Mouse (Mus musculus): ENCODE data around the gene 1110008L16Rik. TPM values are rescaled to one million over a fixed set of nuclear protein-coding genes. Genes with fewer than 3 reads are reported as not detected.

Gene 1110008L16Rik
- polyA plus RNA-seq, 1 experiment from 2014 or later, result 14.2 TPM

DNA sequence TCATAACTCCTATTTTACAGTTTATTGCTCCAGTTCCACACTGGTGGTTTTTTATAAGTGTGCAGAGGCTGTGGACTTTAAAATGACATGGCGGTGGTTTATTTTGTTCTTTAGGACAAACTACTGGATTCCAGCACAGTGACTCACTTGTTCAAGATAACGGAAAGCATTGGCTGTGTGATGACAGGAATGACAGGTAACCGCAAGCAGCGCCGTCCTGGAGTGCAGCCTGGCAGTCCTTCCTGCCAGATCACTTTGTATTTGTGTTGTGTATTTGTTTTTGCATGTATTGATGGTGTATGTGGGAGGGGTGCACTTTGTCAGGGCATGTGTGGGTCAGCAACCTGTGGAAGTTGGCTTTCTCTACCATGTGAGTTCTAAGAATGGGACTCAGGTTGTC lies 108.5 kb downstream of the 1110008L16Rik start:
- DNase-seq (ENCODE audit: low spot score), result no peak
- peaks cover 5% of the 10 kb centered on the region; the same call in 1 of the 2 replicates for H3K4me1 ChIP-seq
- no peak overlapping the region for H3K4me3 ChIP-seq
- H3K27ac ChIP-seq, result no peak overlapping the region
- no peaks in the 10 kb centered on the region for H3K27me3 ChIP-seq (ENCODE audit: insufficient read depth, poor library complexity, severe bottlenecking)
- H3K36me3 ChIP-seq, result peaks cover 65% of the 10 kb centered on the region
- 39% methylated on average over 5 of the region's 5 CpGs for whole genome bisulfite sequencing
- no peaks in the 10 kb centered on the region for H3K9me3 ChIP-seq

DNA sequence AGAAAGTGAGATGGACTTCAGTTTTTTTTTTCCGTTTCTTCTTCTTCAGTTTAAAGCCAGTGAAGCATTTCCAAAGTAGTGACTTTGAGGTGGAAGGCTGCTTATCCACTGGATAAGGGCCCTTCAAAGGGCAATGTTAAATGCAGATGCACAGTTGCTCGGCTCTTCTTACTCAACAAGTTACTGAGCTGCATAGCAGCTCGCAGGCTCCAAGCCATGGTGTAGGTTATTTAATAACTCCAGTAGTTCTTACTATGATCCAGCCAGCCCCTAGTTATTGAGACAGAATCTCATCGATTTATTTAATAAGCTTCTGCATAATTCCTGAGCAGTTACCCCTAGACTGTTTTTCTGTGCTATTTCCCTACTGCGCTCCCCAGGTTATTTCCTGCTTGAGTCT lies 115.9 kb downstream of the 1110008L16Rik start:
- no peaks in the 10 kb centered on the region for H3K9me3 ChIP-seq
- H3K27me3 ChIP-seq (ENCODE audit: insufficient read depth, poor library complexity, severe bottlenecking), result no peaks in the 10 kb centered on the region
- H3K4me1 ChIP-seq, result no peaks in the 10 kb centered on the region
- no peak overlapping the region for H3K27ac ChIP-seq
- no peak for DNase-seq (ENCODE audit: low spot score)
- peaks cover 93% of the 10 kb centered on the region for H3K36me3 ChIP-seq
- H3K4me3 ChIP-seq, result no peak overlapping the region
- WGBS, result 90% methylated on average over 5 of the region's 5 CpGs

DNA sequence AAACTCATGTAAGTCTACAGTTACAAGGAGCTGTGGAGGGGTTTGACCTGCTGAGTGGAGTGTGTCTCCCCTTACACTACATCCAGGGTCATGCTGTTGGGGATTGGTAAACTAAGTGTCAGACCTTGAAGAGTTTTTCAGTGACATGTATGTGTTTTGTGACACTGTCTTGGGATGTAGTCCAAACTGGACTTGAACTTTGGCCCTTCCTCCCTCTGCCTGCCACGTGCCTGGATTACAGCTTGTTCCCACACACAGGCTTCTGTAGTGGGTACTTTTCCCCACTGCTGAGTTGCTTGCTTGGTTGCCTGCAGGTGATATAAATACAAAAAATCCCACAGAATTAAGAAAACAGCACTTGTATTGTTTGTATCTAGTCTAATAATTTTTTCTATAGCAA lies 116.4 kb downstream of the 1110008L16Rik start:
- Histone ChIP-seq H3K4me1 (no peaks in the 10 kb centered on the region), H3K9me3 (no peaks in the 10 kb centered on the region), H3K27me3 (ENCODE audit: insufficient read depth, poor library complexity, severe bottlenecking) (no peaks in the 10 kb centered on the region), H3K27ac (no peak overlapping the region), H3K4me3 (no peak overlapping the region), H3K36me3 (peaks cover 93% of the 10 kb centered on the region)
- no peak for DNase-seq (ENCODE audit: low spot score)
- 90% methylated on average over 1 of the region's 1 CpGs for WGBS

DNA sequence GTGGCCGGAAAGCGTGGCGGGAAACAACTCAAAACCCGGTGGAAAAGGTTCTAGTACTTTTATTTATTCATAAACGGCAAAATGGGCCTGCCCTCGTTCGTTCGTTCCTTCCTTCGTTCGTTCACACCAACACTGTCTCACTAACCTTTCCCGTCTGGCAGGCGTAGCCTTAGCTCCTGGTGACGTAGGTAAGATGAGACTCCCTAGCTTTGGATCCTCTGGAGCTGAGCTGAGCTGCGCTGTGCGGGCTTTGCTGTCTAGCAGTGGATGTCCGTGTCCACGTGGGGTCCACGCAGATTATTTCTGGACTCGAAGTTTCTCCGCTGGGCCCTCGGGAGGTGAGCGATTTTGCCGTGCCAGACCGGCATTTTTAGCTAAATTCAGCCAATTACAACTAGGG lies 120.8 kb downstream of the 1110008L16Rik start:
- Histone ChIP-seq H3K36me3 (peaks cover 54% of the 10 kb centered on the region), H3K4me3 (no peak overlapping the region), H3K4me1 (0 out of 2 replicates have a peak, but pooled peaks cover 5% of the 10 kb centered on the region), H3K9me3 (no peaks in the 10 kb centered on the region), H3K27me3 (ENCODE audit: insufficient read depth, poor library complexity, severe bottlenecking) (no peaks in the 10 kb centered on the region), H3K27ac (no peak overlapping the region)
- DNase-seq (ENCODE audit: low spot score), result no peak
- WGBS, result 88% methylated on average over 24 of the region's 24 CpGs

DNA sequence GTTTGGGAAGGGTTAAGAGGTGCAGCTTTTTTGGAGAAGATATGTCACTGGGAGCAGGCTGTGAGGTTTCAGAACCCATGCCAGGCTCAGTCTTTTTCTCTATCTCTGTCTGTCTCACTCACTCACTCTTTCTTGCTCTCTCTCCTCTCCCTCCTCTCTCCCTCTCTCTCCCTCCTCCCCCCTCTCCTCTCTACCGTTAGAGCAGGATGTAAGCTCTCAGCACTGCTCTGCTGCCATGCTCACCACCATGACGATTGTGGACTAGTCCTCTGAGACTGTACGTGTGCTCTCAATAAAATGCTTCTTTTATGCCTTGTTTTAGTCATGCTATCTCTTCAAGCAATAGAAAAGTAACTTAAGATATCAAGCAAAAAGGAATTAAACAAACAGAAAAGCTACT lies 122.7 kb downstream of the 1110008L16Rik start:
- H3K4me3 ChIP-seq, result no peak overlapping the region
- H3K9me3 ChIP-seq, result no peaks in the 10 kb centered on the region
- no peak overlapping the region for H3K27ac ChIP-seq
- H3K36me3 ChIP-seq, result peaks cover 35% of the 10 kb centered on the region
- 36% methylated on average over 3 of the region's 3 CpGs for WGBS
- H3K4me1 ChIP-seq, result 0 out of 2 replicates have a peak, but pooled peaks cover 5% of the 10 kb centered on the region
- H3K27me3 ChIP-seq (ENCODE audit: insufficient read depth, poor library complexity, severe bottlenecking), result no peaks in the 10 kb centered on the region
- no peak for DNase-seq (ENCODE audit: low spot score)

DNA sequence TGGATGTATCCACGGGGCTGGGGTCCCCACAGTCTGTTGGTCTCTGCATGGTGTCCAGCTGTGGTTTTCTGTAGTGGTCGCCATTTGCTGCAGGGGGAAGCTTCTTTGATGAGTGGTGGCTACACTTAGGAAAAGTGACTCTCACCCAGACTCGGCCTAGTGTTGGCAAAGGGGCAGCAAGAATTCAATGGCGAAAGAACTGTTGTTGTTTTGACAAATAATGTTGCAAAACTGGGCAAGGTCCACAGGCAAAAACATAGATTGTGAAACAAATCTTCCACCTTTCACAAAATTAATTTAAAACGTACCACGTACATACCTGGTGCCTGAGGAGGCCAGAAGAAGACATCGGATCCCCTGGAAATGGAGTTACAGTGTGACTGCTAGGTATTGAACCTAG lies 126.9 kb downstream of the 1110008L16Rik start:
- H3K4me1 ChIP-seq, result 0 out of 2 replicates have a peak, but pooled peaks cover 5% of the 10 kb centered on the region
- DNase-seq (ENCODE audit: low spot score), result no peak
- no peaks in the 10 kb centered on the region for H3K9me3 ChIP-seq
- H3K4me3 ChIP-seq, result no peak overlapping the region
- no peaks in the 10 kb centered on the region for H3K36me3 ChIP-seq
- 86% methylated on average over 7 of the region's 7 CpGs for WGBS
- H3K27ac ChIP-seq, result no peak overlapping the region
- no peaks in the 10 kb centered on the region for H3K27me3 ChIP-seq (ENCODE audit: insufficient read depth, poor library complexity, severe bottlenecking)

DNA sequence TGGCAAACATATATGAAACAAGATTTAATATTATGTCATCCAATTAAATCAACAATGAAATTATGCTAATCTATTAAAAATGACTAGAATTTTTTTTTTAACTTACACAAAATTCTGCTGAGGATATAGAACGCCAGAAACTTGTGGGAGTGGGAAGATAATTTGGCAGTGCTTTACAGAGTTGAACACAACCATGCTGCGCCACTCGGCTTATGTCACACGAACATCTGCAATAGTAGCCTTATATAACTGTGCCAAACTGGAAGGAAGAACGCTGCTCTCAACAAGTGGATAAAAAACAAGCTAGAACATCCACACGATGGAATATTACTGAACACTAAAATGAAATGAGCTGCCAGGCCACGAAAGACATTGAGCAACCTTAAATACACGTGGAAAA lies 129.8 kb downstream of the 1110008L16Rik start:
- H3K36me3 ChIP-seq, result no peaks in the 10 kb centered on the region
- 85% methylated on average over 8 of the region's 8 CpGs for WGBS
- H3K27ac ChIP-seq, result no peak overlapping the region
- no peaks in the 10 kb centered on the region for H3K27me3 ChIP-seq (ENCODE audit: insufficient read depth, poor library complexity, severe bottlenecking)
- H3K9me3 ChIP-seq, result no peaks in the 10 kb centered on the region
- no peak for DNase-seq (ENCODE audit: low spot score)
- peaks cover 2% of the 10 kb centered on the region; the same call in 1 of the 2 replicates for H3K4me1 ChIP-seq
- no peak overlapping the region for H3K4me3 ChIP-seq

DNA sequence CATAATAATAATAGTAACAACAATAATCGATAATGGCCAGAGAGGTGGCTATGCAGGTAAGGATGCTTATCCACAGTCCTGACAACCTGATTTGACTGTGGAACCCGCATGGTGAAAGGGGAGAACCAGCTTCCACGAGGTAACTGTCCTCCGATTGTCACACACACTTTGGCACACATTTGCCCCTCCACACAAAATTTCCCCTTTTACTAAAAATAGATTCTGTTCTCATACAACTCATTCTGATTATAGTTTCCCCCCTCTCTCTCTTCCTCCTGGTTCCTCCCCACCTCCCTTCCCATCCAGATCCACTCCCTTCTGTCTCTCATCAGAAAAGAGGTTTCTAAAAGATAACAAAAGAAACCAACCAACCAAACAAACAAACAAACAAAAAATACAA lies 130.6 kb downstream of the 1110008L16Rik start:
- no peak for DNase-seq (ENCODE audit: low spot score)
- Histone ChIP-seq H3K4me3 (no peak overlapping the region), H3K36me3 (no peaks in the 10 kb centered on the region), H3K9me3 (no peaks in the 10 kb centered on the region), H3K27ac (no peak overlapping the region), H3K27me3 (ENCODE audit: insufficient read depth, poor library complexity, severe bottlenecking) (no peaks in the 10 kb centered on the region), H3K4me1 (peaks cover 2% of the 10 kb centered on the region; the same call in 1 of the 2 replicates)
- 70% methylated on average over 4 of the region's 4 CpGs for WGBS

Other genes with a start within 250 kb of the 1110008L16Rik start
- 30.8 and 39.8 TPM in 2 replicates for gene 2700097O09Rik, start 219.5 kb upstream of the 1110008L16Rik start, polyA plus RNA-seq (2016; fragmentation: Nextera tagmentation; extraction: Ambion mirVana)
- 152 and 156 TPM in 2 replicates for gene Srp54a, start 219.3 kb upstream of the 1110008L16Rik start, polyA plus RNA-seq (2016; fragmentation: Nextera tagmentation; extraction: Ambion mirVana)
- gene Fam177a, start 175.1 kb upstream of the 1110008L16Rik start, polyA plus RNA-seq (2016; fragmentation: Nextera tagmentation; extraction: Ambion mirVana), result 15.1 and 17.2 TPM in 2 replicates
- gene Srp54b, start 144.5 kb upstream of the 1110008L16Rik start, polyA plus RNA-seq (2016; fragmentation: Nextera tagmentation; extraction: Ambion mirVana), result 43.6 and 50.8 TPM in 2 replicates
- gene 1700047I17Rik2, start 100.0 kb upstream of the 1110008L16Rik start, polyA plus RNA-seq (2016; fragmentation: Nextera tagmentation; extraction: Ambion mirVana), result 2.0 TPM in 1 of 2 replicates, not detected in the other
- gene Srp54c, start 69.4 kb upstream of the 1110008L16Rik start, polyA plus RNA-seq (2016; fragmentation: Nextera tagmentation; extraction: Ambion mirVana), result 54.2 and 56.3 TPM in 2 replicates
- 11.0 and 14.2 TPM in 2 replicates for gene Ppp2r3c, start 3.4 kb downstream of the 1110008L16Rik start, polyA plus RNA-seq (2016; fragmentation: Nextera tagmentation; extraction: Ambion mirVana)
- gene Psma6, start 84.6 kb downstream of the 1110008L16Rik start, polyA plus RNA-seq (2016; fragmentation: Nextera tagmentation; extraction: Ambion mirVana), result 365 and 409 TPM in 2 replicates
- gene Nfkbia, start 193.1 kb downstream of the 1110008L16Rik start, polyA plus RNA-seq (2016; fragmentation: Nextera tagmentation; extraction: Ambion mirVana), result 36.8 and 44.2 TPM in 2 replicates